Mouse (Mus musculus) myocyte (in vitro differentiated cells): ENCODE measurements at regions not wholly inside any gene's neighbourhood (a gene's known extent, or its start where the extent isn't known, plus 50 kb on each side); places are given as distances from the start of the nearest gene placed in this dataset.

Source experiments
- CEBPB ChIP-seq: IDR thresholded peaks from 2 replicates; pipeline ENCODE4 v1.6.1; 2011; ENCODE audit warnings: mild to moderate bottlenecking, moderate library complexity; ENCODE audit not compliant: poor library complexity, insufficient read depth, severe bottlenecking
- E2F4 ChIP-seq: IDR thresholded peaks from one replicate; pipeline ENCODE4 v1.6.1; 2011; ENCODE audit warnings: mild to moderate bottlenecking, control low read depth, moderate library complexity; ENCODE audit not compliant: insufficient read depth
- MAX ChIP-seq: IDR thresholded peaks from one replicate; pipeline ENCODE4 v1.6.1; 2011; ENCODE audit warnings: low read depth, mild to moderate bottlenecking, control low read depth
- MYOD1 ChIP-seq, 3 experiments: IDR thresholded peaks; one replicate each; pipeline ENCODE4 v1.6.1; 2011; ENCODE audit warnings: control low read depth in 2 of 3, low read depth in 2 of 3, mild to moderate bottlenecking in 2 of 3, moderate library complexity in 1 of 3; ENCODE audit not compliant: insufficient read length in 2 of 3, control insufficient read depth in 1 of 3
- MYOG ChIP-seq, 3 experiments: IDR thresholded peaks; one replicate each; pipeline ENCODE4 v1.6.1; 2011; ENCODE audit warnings: control low read depth in 2 of 3, low read depth in 2 of 3, mild to moderate bottlenecking in 2 of 3; ENCODE audit not compliant: insufficient read length in 2 of 3, control insufficient read depth in 1 of 3, insufficient read depth in 1 of 3
- POLR2A ChIP-seq: IDR thresholded peaks from one replicate; pipeline ENCODE4 v1.6.1; 2011; ENCODE audit warnings: low read depth, mild to moderate bottlenecking, control low read depth, moderate library complexity; ENCODE audit not compliant: insufficient read length
- POLR2AphosphoS2 ChIP-seq: IDR thresholded peaks from one replicate; pipeline ENCODE4 v1.6.1; 2011; ENCODE audit warnings: low read depth, control low read depth; ENCODE audit not compliant: insufficient read length
- REST ChIP-seq: IDR thresholded peaks from one replicate; pipeline ENCODE4 v1.6.1; 2011; ENCODE audit warnings: mild to moderate bottlenecking, control low read depth, moderate library complexity; ENCODE audit not compliant: insufficient read depth, insufficient read length
- SRF ChIP-seq: IDR thresholded peaks from one replicate; pipeline ENCODE4 v1.6.1; 2011; ENCODE audit warnings: low read depth; ENCODE audit not compliant: control insufficient read depth, insufficient read length
- TCF12 ChIP-seq: IDR thresholded peaks from one replicate; pipeline ENCODE4 v1.6.1; 2011; ENCODE audit warnings: mild to moderate bottlenecking, control low read depth; ENCODE audit not compliant: poor library complexity, insufficient read depth, severe bottlenecking
- TCF3 ChIP-seq: IDR thresholded peaks from one replicate; pipeline ENCODE4 v1.6.1; 2011; ENCODE audit warnings: low read depth, control low read depth; ENCODE audit not compliant: insufficient read length
- USF1 ChIP-seq: IDR thresholded peaks from one replicate; pipeline ENCODE4 v1.6.1; 2011; ENCODE audit warnings: low read depth, mild to moderate bottlenecking, control low read depth, moderate library complexity

DNA sequence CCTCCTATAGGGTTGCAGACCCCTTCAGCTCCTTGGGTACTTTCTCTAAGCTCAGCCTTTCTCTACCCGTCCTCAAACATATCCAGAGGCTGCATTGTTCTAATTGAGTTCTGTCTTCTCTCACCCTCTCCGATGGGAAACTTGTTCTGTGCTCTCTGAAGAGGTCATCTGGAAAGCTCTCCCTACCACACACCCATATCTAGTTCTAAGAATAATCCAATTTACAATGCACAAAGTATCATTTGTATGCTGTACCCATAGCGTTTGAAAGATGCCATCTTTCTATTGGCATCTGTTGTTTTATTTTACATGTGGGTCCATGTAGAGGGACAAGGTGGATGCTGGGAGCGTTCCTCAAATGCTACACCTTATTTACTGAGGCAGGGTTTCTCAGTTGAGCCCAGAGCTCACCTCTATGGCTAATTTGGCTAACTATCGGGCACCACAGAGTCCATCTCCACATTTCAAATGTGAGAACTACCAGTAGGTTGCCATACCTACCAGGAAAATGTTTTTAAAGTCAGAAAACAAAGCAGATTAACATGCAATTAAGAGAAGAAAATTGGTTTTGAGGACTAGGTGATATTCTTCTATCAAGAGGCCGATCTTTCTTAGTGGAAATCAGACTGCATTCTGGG, 167.1 kb downstream of the Klf7 start:
- TF ChIP-seq POLR2A (no peak), MYOD1 (IDR thresholded peaks at IDR 0.05; ENCODE audit: control insufficient read depth in 1 of 3, insufficient read length in 2 of 3, low read depth in 2 of 3) (no peak), MAX (no peak), E2F4 (no peak), USF1 (no peak), TCF12 (no peak), MYOG (IDR thresholded peaks at IDR 0.05; ENCODE audit: control insufficient read depth in 1 of 3, insufficient read depth in 1 of 3, insufficient read length in 2 of 3, low read depth in 2 of 3) (no peak), POLR2AphosphoS2 (no peak), SRF (no peak), REST (no peak), CEBPB (no peak), TCF3 (no peak)
